In the genomic region with DNA sequence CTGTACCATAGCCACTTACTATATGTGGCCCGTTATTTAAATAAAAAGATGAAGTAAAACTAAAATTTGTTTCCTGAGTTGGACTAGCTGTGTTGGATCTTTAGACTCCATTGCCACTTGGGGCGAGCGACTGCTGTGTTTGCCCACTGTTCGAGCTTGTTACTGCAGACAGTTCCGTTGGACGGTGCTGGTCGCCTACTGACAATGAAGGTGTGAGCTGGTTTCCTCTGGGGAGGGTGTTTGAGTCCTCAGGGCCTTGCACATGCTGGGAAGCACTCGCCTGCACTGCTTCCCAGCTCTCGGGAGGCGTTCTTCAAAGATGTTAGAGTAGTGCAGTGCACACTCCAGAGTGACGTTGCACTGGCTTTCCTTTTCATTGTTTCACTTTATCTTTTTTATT, we compare ENCODE assay signal across 8 mouse cellular contexts. TPM values are rescaled to one million over a fixed set of nuclear protein-coding genes. Genes with fewer than 3 reads are reported as not detected.
DNase-seq lines count a peak whose midpoint lies in the region; ATAC-seq lines count a peak whose summit lies in the region.
"Had no signal": no experiment of that assay in that cellular context is flagged by ENCODE, and none has a peak within 500 bp of the region (broad histone marks: within the 10 kb centered on the region; RNA-seq: fewer than 3 reads in every experiment).

No protein-coding gene starts in this region.

- H3K27me3 ChIP-seq in lung, embryonic 15.5 days, result no peaks in the 10 kb centered on the region

- H3K4me2 ChIP-seq in lung, embryonic 15.5 days, result peak overlapping the region; percentile 88

- 0 out of 2 replicates have a peak, but pooled peaks cover 5% of the 10 kb centered on the region for H3K36me3 ChIP-seq in lung, embryonic 15.5 days
- no peaks in the 10 kb centered on the region for H3K36me3 ChIP-seq in macrophage (ENCODE audit: inconsistent target)

- H3K4me3 ChIP-seq in lung, embryonic 15.5 days, result no peak overlapping the region
- H3K4me3 ChIP-seq in brown adipose tissue, adult 24 weeks (ENCODE audit: insufficient read depth, low read depth, low read length), result peak overlapping the region; percentile 38
- H3K4me3 ChIP-seq in macrophage (ENCODE audit: inconsistent target), result peak overlapping the region; percentile 91

- WGBS in lung, embryonic 15.5 days, result 48% methylated on average over 11 of the region's 11 CpGs
- WGBS in macrophage (ENCODE audit: missing documents), result 2% methylated on average over 11 of the region's 11 CpGs

- H3K4me1 ChIP-seq in lung, embryonic 15.5 days, result peaks cover 41% of the 10 kb centered on the region
- peaks cover 18% of the 10 kb centered on the region for H3K4me1 ChIP-seq in brown adipose tissue, adult 24 weeks (ENCODE audit: control insufficient read depth, insufficient read depth, insufficient read length, low read length)

- H3K9me3 ChIP-seq in lung, embryonic 15.5 days, result no peaks in the 10 kb centered on the region

- H3K9ac ChIP-seq in lung, embryonic 15.5 days, result no peak overlapping the region

- DNase-seq in lung, postnatal 14 days, result no peak
- peak; percentile 35 for DNase-seq in heart, postnatal 4 days
- DNase-seq in layer of hippocampus, adult 9-10 months (ENCODE audit: low spot score), result no peak
- no peak for DNase-seq in ovary, postnatal 10 days (ENCODE audit: low spot score)

- H3K79me2 ChIP-seq in macrophage (ENCODE audit: inconsistent target), result peaks cover 82% of the 10 kb centered on the region

- H3K27ac ChIP-seq in lung, embryonic 15.5 days, result no peak overlapping the region
- 0 out of 2 replicates have a peak overlapping the region, but pooled peaks have one; percentile 46 for H3K27ac ChIP-seq in brown adipose tissue, adult 24 weeks (replicated peaks; ENCODE audit: low read depth, low read length)
- H3K27ac ChIP-seq in macrophage, result peak overlapping the region; percentile 94

- ATAC-seq in lung, embryonic 15.5 days (ENCODE audit: borderline replicate concordance, extremely low read depth, low FRiP score, low TSS enrichment), result no peak

RNA-seq across cellular contexts. Expression of gene Arpc2, which starts 3.7 kb away (rescaled TPM):
- polyA plus RNA-seq in lung, embryonic 15.5 days (2015; fragmentation: Nextera tagmentation; extraction: Ambion mirVana), result 429 and 448 TPM in 2 replicates
- 131 and 169 TPM in 2 replicates for polyA plus RNA-seq in brown adipose tissue, adult 24 weeks (2012; ENCODE audit: insufficient read depth, insufficient read length, missing spikeins)
- total RNA-seq in heart, postnatal 4 days (2021), result 100 to 1,000 TPM; 246 to 249 TPM
- total RNA-seq in macrophage (2018; cell fraction: chromatin; rRNA removed), result 100 to 1,000 TPM; 109 to 196 (median 161) TPM
- 1,000 to 10,000 TPM in 1 of 26 experiments, 100 to 1,000 TPM in 25; 673 to 1,009 (median 822) TPM for total RNA-seq in macrophage (2018; cell fraction: cytosol; rRNA removed)
- total RNA-seq in macrophage (2018; cell fraction: nucleus; rRNA removed), result 100 to 1,000 TPM; 202 to 455 (median 266) TPM
- 677 to 1,406 TPM (median 1,257 TPM) in 3 replicates for polyA plus RNA-seq in macrophage (2018)

RNA-seq across cellular contexts. Expression of gene Gpbar1, which starts 38.7 kb away (rescaled TPM):
- 0.19 TPM in 1 of 2 replicates, not detected in the other for polyA plus RNA-seq in lung, embryonic 15.5 days (2015; fragmentation: Nextera tagmentation; extraction: Ambion mirVana)
- not detected in 2 replicates for polyA plus RNA-seq in brown adipose tissue, adult 24 weeks (2012; ENCODE audit: insufficient read depth, insufficient read length, missing spikeins)
- not detected for total RNA-seq in heart, postnatal 4 days (2021)
- total RNA-seq in macrophage (2018; cell fraction: chromatin; rRNA removed), result not detected
- total RNA-seq in macrophage (2018; cell fraction: cytosol; rRNA removed), result not detected
- total RNA-seq in macrophage (2018; cell fraction: nucleus; rRNA removed), result not detected
- polyA plus RNA-seq in macrophage (2018), result not detected in 3 replicates
- polyA plus RNA-seq: neural tube, embryonic 14.5 days had no signal

RNA-seq across cellular contexts. Expression of gene Aamp, which starts 44.9 kb away (rescaled TPM):
- polyA plus RNA-seq in lung, embryonic 15.5 days (2015; fragmentation: Nextera tagmentation; extraction: Ambion mirVana), result 248 and 261 TPM in 2 replicates
- polyA plus RNA-seq in brown adipose tissue, adult 24 weeks (2012; ENCODE audit: insufficient read depth, insufficient read length, missing spikeins), result 66.7 and 77.7 TPM in 2 replicates
- total RNA-seq in heart, postnatal 4 days (2021), result 100 to 1,000 TPM; 103 to 105 TPM
- 100 to 1,000 TPM in 15 of 26 experiments, 10 to 100 TPM in 11; 59.6 to 168 (median 103) TPM for total RNA-seq in macrophage (2018; cell fraction: chromatin; rRNA removed)
- total RNA-seq in macrophage (2018; cell fraction: cytosol; rRNA removed), result 100 to 1,000 TPM in 14 of 26 experiments, 10 to 100 TPM in 12; 71.7 to 130 (median 108) TPM
- total RNA-seq in macrophage (2018; cell fraction: nucleus; rRNA removed), result 100 to 1,000 TPM in 6 of 26 experiments, 10 to 100 TPM in 20; 63.0 to 123 (median 93.6) TPM
- polyA plus RNA-seq in macrophage (2018), result 115 to 127 TPM (median 119 TPM) in 3 replicates

RNA-seq across cellular contexts. Expression of gene Pnkd, which starts 45.1 kb away (rescaled TPM):
- polyA plus RNA-seq in lung, embryonic 15.5 days (2015; fragmentation: Nextera tagmentation; extraction: Ambion mirVana), result 103 and 106 TPM in 2 replicates
- 117 and 146 TPM in 2 replicates for polyA plus RNA-seq in brown adipose tissue, adult 24 weeks (2012; ENCODE audit: insufficient read depth, insufficient read length, missing spikeins)
- 100 to 1,000 TPM; 198 to 211 TPM for total RNA-seq in heart, postnatal 4 days (2021)
- 10 to 100 TPM in 15 of 26 experiments, 1 to 10 TPM in 11; 2.3 to 31.8 (median 11.8) TPM for total RNA-seq in macrophage (2018; cell fraction: chromatin; rRNA removed)
- 10 to 100 TPM; 25.9 to 46.8 (median 36.7) TPM for total RNA-seq in macrophage (2018; cell fraction: cytosol; rRNA removed)
- 10 to 100 TPM in 14 of 26 experiments, 1 to 10 TPM in 12; 4.5 to 23.2 (median 10.1) TPM for total RNA-seq in macrophage (2018; cell fraction: nucleus; rRNA removed)
- 20.6 to 40.9 TPM (median 36.6 TPM) in 3 replicates for polyA plus RNA-seq in macrophage (2018)

RNA-seq across cellular contexts. Expression of gene Cxcr1, which starts 45.2 kb away (rescaled TPM):
- not detected in 2 replicates for polyA plus RNA-seq in lung, embryonic 15.5 days (2015; fragmentation: Nextera tagmentation; extraction: Ambion mirVana)
- not detected in 2 replicates for polyA plus RNA-seq in brown adipose tissue, adult 24 weeks (2012; ENCODE audit: insufficient read depth, insufficient read length, missing spikeins)
- total RNA-seq in heart, postnatal 4 days (2021), result not detected
- total RNA-seq in macrophage (2018; cell fraction: chromatin; rRNA removed), result under 1 TPM in 1 of 26 experiments, not detected in 25; 0.67 TPM
- not detected for total RNA-seq in macrophage (2018; cell fraction: cytosol; rRNA removed)
- total RNA-seq in macrophage (2018; cell fraction: nucleus; rRNA removed), result not detected
- polyA plus RNA-seq in macrophage (2018), result not detected in 3 replicates
- polyA plus RNA-seq: neural tube, embryonic 14.5 days had no signal
